Mouse (Mus musculus): Measurements from ENCODE around the gene Lrrc4b.

DNA sequence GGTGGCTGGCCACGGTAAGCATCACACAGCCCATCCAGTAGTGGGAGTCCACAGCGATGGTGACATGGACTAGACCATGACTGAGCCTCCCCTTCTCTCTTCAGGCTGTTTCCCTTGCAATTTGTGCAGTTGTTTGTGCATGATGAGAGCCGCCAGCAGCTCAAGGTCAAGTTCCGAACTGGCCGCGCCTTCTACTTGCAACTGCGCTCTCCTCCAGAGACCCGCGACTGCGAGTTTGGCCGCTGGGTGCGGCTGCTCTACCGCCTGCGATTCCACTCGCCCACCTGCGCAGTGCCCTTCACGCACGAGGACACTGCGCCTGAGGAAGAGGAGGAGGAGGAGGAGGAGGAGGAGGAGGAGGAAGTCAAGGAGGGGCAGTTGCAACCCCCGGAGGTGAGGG lies 71.2 kb downstream of the Lrrc4b start:
- TF ChIP-seq CTCF (IDR thresholded peaks at IDR 0.05; ENCODE audit: control insufficient read depth, insufficient read depth, insufficient read length) (no peak), FOSL1 (IDR thresholded peaks at IDR 0.05; ENCODE audit: insufficient read depth, low read length, poor library complexity, severe bottlenecking) (no peak), CEBPB (IDR thresholded peaks at IDR 0.05; ENCODE audit: low read depth) (no peak), MAX (IDR thresholded peaks at IDR 0.05) (no peak), USF1 (IDR thresholded peaks at IDR 0.05; ENCODE audit: low read depth) (no peak), MYOG (IDR thresholded peaks at IDR 0.05; ENCODE audit: control insufficient read depth, extremely low read depth, insufficient read length) (no peak)
